In genomic region chr11:101062971-101063675, GRCm38 (mm10) we compare ENCODE assay signal across 8 mouse cellular contexts. TPM values are rescaled to one million over a fixed set of nuclear protein-coding genes. Genes with fewer than 3 reads are reported as not detected.
DNase-seq lines count a peak whose midpoint lies in the region; ATAC-seq and TF ChIP-seq lines count a peak whose summit lies in the region.

No protein-coding gene starts in this region.

- peaks cover 12% of the 10 kb centered on the region; the same call in 1 of the 2 replicates for H3K36me3 ChIP-seq in heart, embryonic 14.5 days (ENCODE audit: control insufficient read depth, insufficient read depth, low read length)
- H3K36me3 ChIP-seq in G1E (replicated peaks): peaks cover 57% of the 10 kb centered on the region
- peaks cover 29% of the 10 kb centered on the region for H3K36me3 ChIP-seq in forebrain, embryonic 15.5 days
- H3K36me3 ChIP-seq in liver, embryonic 14.5 days (replicated peaks; ENCODE audit: control insufficient read depth, insufficient read depth, low read depth): peaks cover 28% of the 10 kb centered on the region

- 45% methylated on average over 14 of the region's 14 CpGs for WGBS in heart, embryonic 14.5 days
- WGBS in forebrain, embryonic 15.5 days: 85% methylated on average over 14 of the region's 14 CpGs
- 52% methylated on average over 14 of the region's 14 CpGs for WGBS in liver, embryonic 14.5 days (ENCODE audit: insufficient replicate concordance)

- H3K27ac ChIP-seq in heart, embryonic 14.5 days (replicated peaks in 1 of 2; ENCODE audit: control insufficient read depth in 1 of 2, insufficient read depth in 1 of 2, low read depth in 2 of 2, low read length in 2 of 2): peak overlapping the region; percentile 91 to 99
- peak overlapping the region; percentile 59; the same call in 1 of the 2 replicates for H3K27ac ChIP-seq in forebrain, embryonic 15.5 days (replicated peaks)
- H3K27ac ChIP-seq in liver, embryonic 14.5 days: peak overlapping the region; percentile 97

- peak; percentile 6; the same call in 1 of the 2 replicates for ATAC-seq in heart, embryonic 14.5 days (ENCODE audit: insufficient number of reproducible peaks, insufficient read depth, low FRiP score, low read depth)
- no peak for ATAC-seq in G1E (ENCODE audit: extremely low read depth, insufficient number of reproducible peaks, low FRiP score, poor library complexity, severe bottlenecking)
- no peak for ATAC-seq in forebrain, embryonic 15.5 days (replicated peaks)
- peak; percentile 9 for ATAC-seq in liver, embryonic 14.5 days (ENCODE audit: insufficient read depth)

- no peaks in the 10 kb centered on the region for H3K27me3 ChIP-seq in heart, embryonic 14.5 days (ENCODE audit: control insufficient read depth, insufficient read depth, low read length)
- H3K27me3 ChIP-seq in G1E (ENCODE audit: insufficient read depth, low read length): no peaks in the 10 kb centered on the region
- no peaks in the 10 kb centered on the region for H3K27me3 ChIP-seq in forebrain, embryonic 15.5 days
- H3K27me3 ChIP-seq in liver, embryonic 14.5 days (ENCODE audit: control insufficient read depth, insufficient read depth, low read length): no peaks in the 10 kb centered on the region; the same call in 1 of the 2 replicates

- H3K4me3 ChIP-seq in heart, embryonic 14.5 days (ENCODE audit: control insufficient read depth in 1 of 2, insufficient read depth in 1 of 2, low read depth in 1 of 2, low read length in 2 of 2): no peak overlapping the region
- peak overlapping the region; percentile 64; the same call in 1 of the 2 replicates for H3K4me3 ChIP-seq in G1E (ENCODE audit: low read depth, low read length)
- no peak overlapping the region for H3K4me3 ChIP-seq in forebrain, embryonic 15.5 days
- peak overlapping the region in 1 of 2 experiments; percentile 13; a peak in 1 of 4 replicates for H3K4me3 ChIP-seq in liver, embryonic 14.5 days (ENCODE audit: insufficient read depth in 1 of 2, low read depth in 2 of 2, low read length in 2 of 2)

- peak overlapping the region; percentile 36 for H3K4me2 ChIP-seq in heart, embryonic 14.5 days (ENCODE audit: low read length)
- no peak overlapping the region for H3K4me2 ChIP-seq in forebrain, embryonic 15.5 days (replicated peaks)
- peak overlapping the region; percentile 65 for H3K4me2 ChIP-seq in liver, embryonic 14.5 days (ENCODE audit: low read depth)

- TF ChIP-seq CTCF in G1E (IDR thresholded peaks at IDR 0.05; ENCODE audit: low read depth, low read length): no peak
- no peak for TF ChIP-seq CTCF in liver, embryonic 14.5 days (IDR thresholded peaks at IDR 0.05; ENCODE audit: low read depth)

- H3K4me1 ChIP-seq in heart, embryonic 14.5 days (ENCODE audit: control insufficient read depth in 2 of 2, insufficient read depth in 2 of 2, low read length in 2 of 2): peaks cover 74 to 86% of the 10 kb centered on the region in 2 experiments
- H3K4me1 ChIP-seq in G1E (ENCODE audit: insufficient read depth, low read depth, low read length): peaks cover 64% of the 10 kb centered on the region
- peaks cover 20% of the 10 kb centered on the region for H3K4me1 ChIP-seq in forebrain, embryonic 15.5 days
- peaks cover 32 to 49% of the 10 kb centered on the region in 2 experiments for H3K4me1 ChIP-seq in liver, embryonic 14.5 days (replicated peaks; ENCODE audit: control insufficient read depth in 2 of 2, insufficient read depth in 2 of 2, low read length in 1 of 2)

- TF ChIP-seq EP300 in liver, embryonic 14.5 days (IDR thresholded peaks at IDR 0.05; ENCODE audit: low read depth): no peak

- no peaks in the 10 kb centered on the region for H3K9me3 ChIP-seq in heart, embryonic 14.5 days (ENCODE audit: control insufficient read depth, low read length)
- H3K9me3 ChIP-seq in G1E (replicated peaks): no peaks in the 10 kb centered on the region
- no peaks in the 10 kb centered on the region for H3K9me3 ChIP-seq in forebrain, embryonic 15.5 days
- H3K9me3 ChIP-seq in liver, embryonic 14.5 days (ENCODE audit: control insufficient read depth, low read length): no peaks in the 10 kb centered on the region

- H3K9ac ChIP-seq in heart, embryonic 14.5 days (ENCODE audit: low read length): peak overlapping the region; percentile 63
- H3K9ac ChIP-seq in forebrain, embryonic 15.5 days (replicated peaks): no peak overlapping the region
- peak overlapping the region; percentile 67 for H3K9ac ChIP-seq in liver, embryonic 14.5 days (replicated peaks)

- DNase-seq in heart, adult 18-20 months: no peak
- DNase-seq in G1E (ENCODE audit: low spot score): no peak
- DNase-seq in liver, embryonic 14.5 days (ENCODE audit: low read depth in 3 of 3, low spot score in 3 of 3): no peak
- DNase-seq in layer of hippocampus, postnatal 25 days (ENCODE audit: extremely low spot score in 1 of 2, low spot score in 1 of 2): no peak
- DNase-seq in thymus, postnatal 25 days: no peak
- no peak for DNase-seq in embryo, embryonic 11 days

RNA-seq across cellular contexts. Expression of gene Naglu, which starts 6.7 kb away (rescaled TPM):
- 12.5 and 13.0 TPM in 2 replicates for polyA plus RNA-seq in heart, embryonic 14.5 days (2014; fragmentation: Nextera tagmentation; extraction: Ambion mirVana)
- total RNA-seq in heart, adult 18-20 months (2021): 1 to 10 TPM; 7.2 to 8.4 TPM
- total RNA-seq in G1E (2014; fragmentation: Nextera tagmentation): 6.1 and 6.3 TPM in 2 replicates
- total RNA-seq in G1E (2017): 14.2 and 18.4 TPM in 2 replicates
- polyA plus RNA-seq in G1E (2012): 5.1 and 6.4 TPM in 2 replicates
- polyA plus RNA-seq in forebrain, embryonic 15.5 days (2015; fragmentation: Nextera tagmentation; extraction: Ambion mirVana): 7.9 and 8.1 TPM in 2 replicates
- polyA plus RNA-seq in liver, embryonic 14.5 days (2012; rRNA removed): 3.4 and 4.0 TPM in 2 replicates
- polyA plus RNA-seq in liver, embryonic 14.5 days (2014; fragmentation: Nextera tagmentation; extraction: Ambion mirVana): 4.0 and 4.3 TPM in 2 replicates
- 10 to 100 TPM in 1 of 2 experiments, 1 to 10 TPM in 1; 9.2 to 10.8 TPM for total RNA-seq in layer of hippocampus, postnatal 25 days (2021)

RNA-seq across cellular contexts. Expression of gene Hsd17b1, which starts 15.1 kb away (rescaled TPM):
- 0.30 TPM in 1 of 2 replicates, not detected in the other for polyA plus RNA-seq in heart, embryonic 14.5 days (2014; fragmentation: Nextera tagmentation; extraction: Ambion mirVana)
- total RNA-seq in heart, adult 18-20 months (2021): under 1 TPM; 0.41 to 0.77 TPM
- not detected in 2 replicates for total RNA-seq in G1E (2014; fragmentation: Nextera tagmentation)
- 0.44 and 0.76 TPM in 2 replicates for total RNA-seq in G1E (2017)
- polyA plus RNA-seq in G1E (2012): 0.12 and 0.20 TPM in 2 replicates
- polyA plus RNA-seq in forebrain, embryonic 15.5 days (2015; fragmentation: Nextera tagmentation; extraction: Ambion mirVana): 0.17 and 0.27 TPM in 2 replicates
- 0.13 and 0.19 TPM in 2 replicates for polyA plus RNA-seq in liver, embryonic 14.5 days (2012; rRNA removed)
- polyA plus RNA-seq in liver, embryonic 14.5 days (2014; fragmentation: Nextera tagmentation; extraction: Ambion mirVana): 0.08 and 0.34 TPM in 2 replicates
- total RNA-seq in layer of hippocampus, postnatal 25 days (2021): under 1 TPM; 0.63 to 0.94 TPM

RNA-seq across cellular contexts. Expression of gene Coasy, which starts 19.2 kb away (rescaled TPM):
- polyA plus RNA-seq in heart, embryonic 14.5 days (2014; fragmentation: Nextera tagmentation; extraction: Ambion mirVana): 27.4 and 31.4 TPM in 2 replicates
- total RNA-seq in heart, adult 18-20 months (2021): 10 to 100 TPM; 17.4 to 18.8 TPM
- total RNA-seq in G1E (2014; fragmentation: Nextera tagmentation) (23.6 and 26.7 TPM in 2 replicates), G1E (2017) (31.7 and 32.6 TPM in 2 replicates)
- polyA plus RNA-seq in G1E (2012): 39.3 and 43.6 TPM in 2 replicates
- 47.8 and 52.7 TPM in 2 replicates for polyA plus RNA-seq in forebrain, embryonic 15.5 days (2015; fragmentation: Nextera tagmentation; extraction: Ambion mirVana)
- polyA plus RNA-seq in liver, embryonic 14.5 days (2012; rRNA removed): 16.2 and 16.7 TPM in 2 replicates
- 17.7 and 19.9 TPM in 2 replicates for polyA plus RNA-seq in liver, embryonic 14.5 days (2014; fragmentation: Nextera tagmentation; extraction: Ambion mirVana)
- 10 to 100 TPM; 25.1 to 29.9 TPM for total RNA-seq in layer of hippocampus, postnatal 25 days (2021)

RNA-seq across cellular contexts. Expression of gene Mlx, which starts 24.0 kb away (rescaled TPM):
- 32.4 and 35.7 TPM in 2 replicates for polyA plus RNA-seq in heart, embryonic 14.5 days (2014; fragmentation: Nextera tagmentation; extraction: Ambion mirVana)
- 10 to 100 TPM; 17.2 to 17.9 TPM for total RNA-seq in heart, adult 18-20 months (2021)
- total RNA-seq in G1E (2014; fragmentation: Nextera tagmentation): 40.5 and 43.2 TPM in 2 replicates
- total RNA-seq in G1E (2017): 45.5 and 45.9 TPM in 2 replicates
- polyA plus RNA-seq in G1E (2012): 13.0 and 17.8 TPM in 2 replicates
- 92.9 and 96.5 TPM in 2 replicates for polyA plus RNA-seq in forebrain, embryonic 15.5 days (2015; fragmentation: Nextera tagmentation; extraction: Ambion mirVana)
- 16.8 and 18.6 TPM in 2 replicates for polyA plus RNA-seq in liver, embryonic 14.5 days (2012; rRNA removed)
- 21.9 and 26.8 TPM in 2 replicates for polyA plus RNA-seq in liver, embryonic 14.5 days (2014; fragmentation: Nextera tagmentation; extraction: Ambion mirVana)
- total RNA-seq in layer of hippocampus, postnatal 25 days (2021): 10 to 100 TPM; 45.1 to 45.6 TPM

RNA-seq across cellular contexts. Expression of gene Psmc3ip, which starts 32.1 kb away (rescaled TPM):
- polyA plus RNA-seq in heart, embryonic 14.5 days (2014; fragmentation: Nextera tagmentation; extraction: Ambion mirVana): 22.8 and 22.9 TPM in 2 replicates
- 1 to 10 TPM; 2.4 to 2.6 TPM for total RNA-seq in heart, adult 18-20 months (2021)
- total RNA-seq in G1E (2014; fragmentation: Nextera tagmentation): 11.1 and 15.7 TPM in 2 replicates
- 27.0 and 29.8 TPM in 2 replicates for total RNA-seq in G1E (2017)
- polyA plus RNA-seq in G1E (2012): 20.5 and 20.6 TPM in 2 replicates
- 40.5 and 45.0 TPM in 2 replicates for polyA plus RNA-seq in forebrain, embryonic 15.5 days (2015; fragmentation: Nextera tagmentation; extraction: Ambion mirVana)
- 7.3 and 16.8 TPM in 2 replicates for polyA plus RNA-seq in liver, embryonic 14.5 days (2012; rRNA removed)
- polyA plus RNA-seq in liver, embryonic 14.5 days (2014; fragmentation: Nextera tagmentation; extraction: Ambion mirVana): 21.6 and 22.0 TPM in 2 replicates
- total RNA-seq in layer of hippocampus, postnatal 25 days (2021): 1 to 10 TPM; 3.3 to 4.4 TPM

Comparison
In these comparisons a context has a peak if more than half of its experiments do, and no peak if none do; other contexts are left out.
1. ATAC-seq: peak in heart, embryonic 14.5 days (single experiment) and liver, embryonic 14.5 days (single experiment); none in G1E (single experiment) and forebrain, embryonic 15.5 days (single experiment).
2. Peak in every context shown above with its lines, with median percentiles within 50 percentile points of each other: H3K27ac ChIP-seq.